Mouse (Mus musculus) retina, postnatal 7 days (tissue): ENCODE results near the gene Atn1.
"Not testable (repeated sequence)": the region's sequence is repeated elsewhere in the genome, so short reads cannot be mapped to it uniquely, and the experiment has no call there.

Source experiments
- DNase-seq: peaks from one replicate; pipeline ENCODE4 v3.0.0-alpha.2; 2012; ENCODE audit warnings: low read depth, low spot score

Atn1 gene

GRCm38 (mm10) chr6:124755831-124756595, at the start of gene Atn1, which contains the start of gene Gm45234:
Gene Atn1 (minus strand): TSS chr6:124756524.
Gene Gm45234 (minus strand): TSS chr6:124756021.
- no peak for DNase-seq

- peak; percentile 75 for DNase-seq
These were observed 49.3 kb upstream of the Atn1 start for GRCm38 (mm10) chr6:124805341-124806321.

GRCm38 (mm10) chr6:124804341-124804740, 48.0 kb upstream of the Atn1 start:
- no peak for DNase-seq

GRCm38 (mm10) chr6:124803691-124804090, 47.4 kb upstream of the Atn1 start:
- DNase-seq = not testable (repeated sequence)

GRCm38 (mm10) chr6:124803061-124803460, 46.7 kb upstream of the Atn1 start:
- no peak for DNase-seq

- not testable (repeated sequence) for DNase-seq
These were observed 46.1 kb upstream of the Atn1 start for GRCm38 (mm10) chr6:124802400-124802799.

- no peak for DNase-seq
These were observed 39.9 kb upstream of the Atn1 start for GRCm38 (mm10) chr6:124796200-124796599.

- no peak for DNase-seq
These were observed 39.5 kb upstream of the Atn1 start for GRCm38 (mm10) chr6:124795781-124796180.

GRCm38 (mm10) chr6:124791911-124792310, 35.6 kb upstream of the Atn1 start:
- DNase-seq = no peak

GRCm38 (mm10) chr6:124790121-124790520, 33.8 kb upstream of the Atn1 start:
- no peak for DNase-seq

- no peak for DNase-seq
These were observed 33.2 kb upstream of the Atn1 start for GRCm38 (mm10) chr6:124789519-124789918.

- no peak for DNase-seq
These were observed 31.4 kb upstream of the Atn1 start for GRCm38 (mm10) chr6:124787722-124788121.

GRCm38 (mm10) chr6:124786756-124787420, 30.6 kb upstream of the Atn1 start:
- no peak for DNase-seq

- DNase-seq = no peak
These were observed 26.1 kb upstream of the Atn1 start for GRCm38 (mm10) chr6:124782436-124782835.

- no peak for DNase-seq
These were observed 24.6 kb upstream of the Atn1 start for GRCm38 (mm10) chr6:124780917-124781316.

- no peak for DNase-seq
These were observed 23.7 kb upstream of the Atn1 start for GRCm38 (mm10) chr6:124779984-124780416.

- no peak for DNase-seq
These were observed 23.1 kb upstream of the Atn1 start, which contains the start of gene Lrrc23 for GRCm38 (mm10) chr6:124779222-124779983. Gene Lrrc23 (minus strand): TSS chr6:124779727.

- no peak for DNase-seq
These were observed 14.2 kb upstream of the Atn1 start for GRCm38 (mm10) chr6:124770511-124770910.

GRCm38 (mm10) chr6:124770013-124770412, 13.7 kb upstream of the Atn1 start:
- DNase-seq = no peak

- DNase-seq = no peak
These were observed 12.9 kb upstream of the Atn1 start, which contains the start of gene Eno2 for GRCm38 (mm10) chr6:124769101-124769765. Gene Eno2 (minus strand): TSS chr6:124769673.
